Mouse (Mus musculus): Measurements from ENCODE around the gene Kirrel2. TPM values are rescaled to one million over a fixed set of nuclear protein-coding genes. Genes with fewer than 3 reads are reported as not detected.

Kirrel2 gene
- polyA plus RNA-seq, 1 experiment: 9.4 TPM

DNA sequence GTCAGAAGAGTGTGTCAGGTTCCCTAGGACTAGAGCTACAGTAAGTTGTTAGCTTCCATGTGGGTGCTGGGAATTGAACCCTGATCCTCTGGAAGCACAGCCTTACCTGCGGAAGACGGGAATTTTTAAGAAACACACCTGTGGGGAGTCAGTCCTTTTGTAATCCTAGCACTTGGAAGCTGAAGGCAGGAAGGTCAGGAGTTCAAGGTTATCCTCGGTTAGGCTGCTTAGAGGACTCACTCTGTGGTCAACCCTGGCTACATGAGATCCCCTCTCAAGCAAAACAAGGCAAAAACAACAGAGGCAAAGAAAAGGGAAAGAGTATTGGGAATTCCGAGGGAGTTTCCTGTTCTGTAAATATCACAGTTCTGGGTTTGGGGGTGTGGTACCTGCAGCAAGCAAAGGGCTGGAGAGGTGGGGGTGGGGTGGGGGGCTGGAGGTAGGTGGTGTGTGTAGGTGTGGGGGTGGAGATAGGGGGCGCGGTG lies 7.4 kb upstream of the Kirrel2 start:
- H3K9me3 ChIP-seq (replicated peaks; ENCODE audit: control insufficient read depth, insufficient read depth, low read length, poor library complexity, severe bottlenecking): no peaks in the 10 kb centered on the region
- TF ChIP-seq EP300 (IDR thresholded peaks at IDR 0.05; ENCODE audit: insufficient read depth, low read depth, low read length) (peak; percentile 72), POLR2A (IDR thresholded peaks at IDR 0.05; ENCODE audit: insufficient read depth, low read length) (no peak), CTCF (IDR thresholded peaks at IDR 0.05; ENCODE audit: low read depth, low read length) (no peak)
- H3K9ac ChIP-seq (ENCODE audit: low read depth, poor library complexity, severe bottlenecking): peak overlapping the region; percentile 60; the same call in 1 of the 2 replicates
- peaks cover 4% of the 10 kb centered on the region; the same call in 1 of the 2 replicates for H3K36me3 ChIP-seq (ENCODE audit: control insufficient read depth, insufficient read depth, low read length, poor library complexity, severe bottlenecking)
- no peaks in the 10 kb centered on the region for H3K27me3 ChIP-seq (ENCODE audit: control insufficient read depth, insufficient read depth, low read length, poor library complexity, severe bottlenecking)
- H3K4me3 ChIP-seq (ENCODE audit: low read depth, low read length): peak overlapping the region; percentile 61
- H3K4me1 ChIP-seq (ENCODE audit: control insufficient read depth, insufficient read depth, low read length): peaks cover 17% of the 10 kb centered on the region
- peak overlapping the region; percentile 87 for H3K27ac ChIP-seq (ENCODE audit: insufficient read depth, low read length)

DNA sequence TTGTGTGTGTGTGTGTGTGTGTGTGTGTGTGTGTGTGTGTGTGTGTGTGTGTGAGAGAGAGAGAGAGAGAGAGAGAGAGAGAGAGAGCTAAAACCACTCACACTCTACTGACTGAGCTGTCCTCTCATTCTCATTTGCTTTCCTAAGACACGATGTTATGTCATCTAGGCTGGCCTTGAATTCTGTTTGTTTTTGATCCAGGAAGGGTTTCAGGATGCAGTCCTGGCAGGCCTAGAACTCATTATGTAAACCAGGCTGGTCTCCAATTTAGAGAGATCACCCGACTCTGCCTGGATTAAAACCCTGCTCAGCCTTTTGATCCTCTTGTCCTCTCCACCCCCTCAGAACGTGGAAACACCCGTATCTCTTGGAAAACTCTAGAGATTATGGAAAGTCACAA lies 6.5 kb upstream of the Kirrel2 start:
- TF ChIP-seq EP300 (IDR thresholded peaks at IDR 0.05; ENCODE audit: insufficient read depth, low read depth, low read length) (no peak), CTCF (IDR thresholded peaks at IDR 0.05; ENCODE audit: low read depth, low read length) (no peak), POLR2A (IDR thresholded peaks at IDR 0.05; ENCODE audit: insufficient read depth, low read length) (no peak)
- no peak overlapping the region; the same call in 1 of the 2 replicates for H3K4me3 ChIP-seq (ENCODE audit: low read depth, low read length)
- H3K27ac ChIP-seq (ENCODE audit: insufficient read depth, low read length): peak overlapping the region; percentile 96
- H3K4me1 ChIP-seq (ENCODE audit: control insufficient read depth, insufficient read depth, low read length): peaks cover 17% of the 10 kb centered on the region
- peak overlapping the region; percentile 60; the same call in 1 of the 2 replicates for H3K9ac ChIP-seq (ENCODE audit: low read depth, poor library complexity, severe bottlenecking)
- no peaks in the 10 kb centered on the region for H3K27me3 ChIP-seq (ENCODE audit: control insufficient read depth, insufficient read depth, low read length, poor library complexity, severe bottlenecking)
- H3K9me3 ChIP-seq (replicated peaks; ENCODE audit: control insufficient read depth, insufficient read depth, low read length, poor library complexity, severe bottlenecking): no peaks in the 10 kb centered on the region
- peaks cover 3% of the 10 kb centered on the region; the same call in 1 of the 2 replicates for H3K36me3 ChIP-seq (ENCODE audit: control insufficient read depth, insufficient read depth, low read length, poor library complexity, severe bottlenecking)

DNA sequence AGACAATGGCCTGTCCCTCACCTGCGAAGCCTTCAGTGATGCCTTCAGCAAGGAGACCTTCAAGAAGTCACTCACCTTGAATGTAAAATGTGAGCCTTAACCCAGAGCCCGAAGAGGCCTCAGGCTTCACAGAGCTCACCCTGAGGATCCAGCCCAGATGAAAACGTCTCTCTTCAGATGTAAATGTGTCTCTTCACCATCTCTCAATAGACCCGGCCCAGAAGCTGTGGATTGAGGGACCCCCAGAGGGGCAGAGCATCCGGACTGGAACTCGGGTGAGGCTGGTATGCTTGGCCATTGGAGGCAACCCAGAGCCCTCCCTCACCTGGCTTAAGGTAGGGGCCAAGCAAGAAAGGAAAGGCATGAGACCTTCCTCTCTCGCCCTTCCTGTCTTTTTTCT lies 6.1 kb upstream of the Kirrel2 start:
- Histone ChIP-seq H3K4me3 (ENCODE audit: low read depth, low read length) (no peak overlapping the region), H3K4me1 (ENCODE audit: control insufficient read depth, insufficient read depth, low read length) (peaks cover 17% of the 10 kb centered on the region), H3K9me3 (replicated peaks; ENCODE audit: control insufficient read depth, insufficient read depth, low read length, poor library complexity, severe bottlenecking) (no peaks in the 10 kb centered on the region)

GRCm38 (mm10) chr7:30459484-30459883 lies 2.0 kb upstream of the Kirrel2 start:
- H3K27me3 ChIP-seq (ENCODE audit: control insufficient read depth, insufficient read depth, low read length, poor library complexity, severe bottlenecking): no peaks in the 10 kb centered on the region

More for the DNA sequence above, 6.1 kb upstream of the Kirrel2 start:
- peaks cover 3% of the 10 kb centered on the region; the same call in 1 of the 2 replicates for H3K36me3 ChIP-seq (ENCODE audit: control insufficient read depth, insufficient read depth, low read length, poor library complexity, severe bottlenecking)
- H3K27me3 ChIP-seq (ENCODE audit: control insufficient read depth, insufficient read depth, low read length, poor library complexity, severe bottlenecking): no peaks in the 10 kb centered on the region
- H3K9ac ChIP-seq (ENCODE audit: low read depth, poor library complexity, severe bottlenecking): no peak overlapping the region
- no peak for TF ChIP-seq POLR2A (IDR thresholded peaks at IDR 0.05; ENCODE audit: insufficient read depth, low read length)
- peak; percentile 100 for TF ChIP-seq EP300 (IDR thresholded peaks at IDR 0.05; ENCODE audit: insufficient read depth, low read depth, low read length)
- peak overlapping the region; percentile 96 for H3K27ac ChIP-seq (ENCODE audit: insufficient read depth, low read length)

DNA sequence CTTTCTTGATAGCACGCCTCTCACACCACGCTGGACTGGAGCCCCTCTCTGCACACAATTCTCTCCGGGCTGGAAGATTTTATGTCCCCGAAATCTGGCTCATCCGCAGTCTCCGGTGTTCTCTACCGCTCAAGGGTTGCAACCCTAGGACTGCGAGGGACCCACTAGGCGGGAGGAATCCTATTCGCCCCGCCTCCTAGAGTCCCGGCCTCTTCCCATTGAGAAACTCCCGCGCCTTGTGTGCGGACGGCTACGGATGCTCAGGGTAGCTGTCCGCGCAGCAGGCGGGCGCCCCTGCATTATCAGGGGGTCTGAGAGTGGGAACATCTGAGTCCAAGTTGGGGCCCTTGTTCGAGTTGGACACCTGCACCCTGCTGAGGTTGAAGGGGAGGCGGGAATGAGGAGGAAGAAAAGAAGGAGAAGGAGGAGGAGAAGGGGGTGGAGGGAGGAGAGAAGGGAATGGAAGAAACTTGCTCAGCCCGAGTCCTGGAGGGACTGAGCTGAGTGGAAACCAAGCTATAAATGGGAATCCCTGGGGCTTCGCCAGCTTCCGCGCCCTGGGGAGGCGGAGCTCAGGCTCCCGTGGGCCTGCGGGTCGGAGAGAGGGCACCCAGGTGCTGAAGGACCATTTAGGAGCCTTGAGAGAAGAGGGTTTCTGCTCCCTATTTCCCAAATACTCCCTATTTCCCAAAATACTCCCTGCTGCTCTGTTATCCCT lies 420 bp downstream of the Kirrel2 start:
- no peaks in the 10 kb centered on the region for H3K9me3 ChIP-seq (replicated peaks; ENCODE audit: control insufficient read depth, insufficient read depth, low read length, poor library complexity, severe bottlenecking)
- H3K36me3 ChIP-seq (ENCODE audit: control insufficient read depth, insufficient read depth, low read length, poor library complexity, severe bottlenecking): peaks cover 4% of the 10 kb centered on the region
- peak overlapping the region; percentile 68 for H3K9ac ChIP-seq (ENCODE audit: low read depth, poor library complexity, severe bottlenecking)
- TF ChIP-seq POLR2A (IDR thresholded peaks at IDR 0.05; ENCODE audit: insufficient read depth, low read length): no peak
- no peak for TF ChIP-seq CTCF (IDR thresholded peaks at IDR 0.05; ENCODE audit: low read depth, low read length)
- TF ChIP-seq EP300 (IDR thresholded peaks at IDR 0.05; ENCODE audit: insufficient read depth, low read depth, low read length): no peak
- peaks cover 15% of the 10 kb centered on the region for H3K4me1 ChIP-seq (ENCODE audit: control insufficient read depth, insufficient read depth, low read length)
- 0 out of 2 replicates have a peak overlapping the region, but pooled peaks have one; percentile 2 for H3K27ac ChIP-seq (ENCODE audit: insufficient read depth, low read length)
- peak overlapping the region; percentile 68 for H3K4me3 ChIP-seq (ENCODE audit: low read depth, low read length)
- no peaks in the 10 kb centered on the region for H3K27me3 ChIP-seq (ENCODE audit: control insufficient read depth, insufficient read depth, low read length, poor library complexity, severe bottlenecking)

More at GRCm38 (mm10) chr7:30459484-30459883, 2.0 kb upstream of the Kirrel2 start:
- H3K4me1 ChIP-seq (ENCODE audit: control insufficient read depth, insufficient read depth, low read length): peaks cover 18% of the 10 kb centered on the region
- no peak for TF ChIP-seq POLR2A (IDR thresholded peaks at IDR 0.05; ENCODE audit: insufficient read depth, low read length)
- no peak for TF ChIP-seq EP300 (IDR thresholded peaks at IDR 0.05; ENCODE audit: insufficient read depth, low read depth, low read length)
- no peak overlapping the region for H3K27ac ChIP-seq (ENCODE audit: insufficient read depth, low read length)
- H3K9ac ChIP-seq (ENCODE audit: low read depth, poor library complexity, severe bottlenecking): no peak overlapping the region
- H3K4me3 ChIP-seq (ENCODE audit: low read depth, low read length): no peak overlapping the region
- H3K9me3 ChIP-seq (replicated peaks; ENCODE audit: control insufficient read depth, insufficient read depth, low read length, poor library complexity, severe bottlenecking): no peaks in the 10 kb centered on the region
- H3K36me3 ChIP-seq (ENCODE audit: control insufficient read depth, insufficient read depth, low read length, poor library complexity, severe bottlenecking): no peaks in the 10 kb centered on the region

- Histone ChIP-seq H3K27me3 (ENCODE audit: control insufficient read depth, insufficient read depth, low read length, poor library complexity, severe bottlenecking) (no peaks in the 10 kb centered on the region), H3K36me3 (ENCODE audit: control insufficient read depth, insufficient read depth, low read length, poor library complexity, severe bottlenecking) (peaks cover 6% of the 10 kb centered on the region), H3K4me1 (ENCODE audit: control insufficient read depth, insufficient read depth, low read length) (peaks cover 15% of the 10 kb centered on the region), H3K4me3 (ENCODE audit: low read depth, low read length) (peak overlapping the region; percentile 68), H3K9ac (ENCODE audit: low read depth, poor library complexity, severe bottlenecking) (peak overlapping the region; percentile 68), H3K9me3 (replicated peaks; ENCODE audit: control insufficient read depth, insufficient read depth, low read length, poor library complexity, severe bottlenecking) (no peaks in the 10 kb centered on the region), H3K27ac (ENCODE audit: insufficient read depth, low read length) (peak overlapping the region; percentile 2; the same call in 1 of the 2 replicates)
- TF ChIP-seq CTCF (IDR thresholded peaks at IDR 0.05; ENCODE audit: low read depth, low read length) (no peak), EP300 (IDR thresholded peaks at IDR 0.05; ENCODE audit: insufficient read depth, low read depth, low read length) (0 out of 2 replicates have a peak, but pooled peaks have one; percentile 21)
Observed at GRCm38 (mm10) chr7:30456487-30456886, 1.0 kb downstream of the Kirrel2 start.
